Mouse (Mus musculus): Measurements from ENCODE around the gene Acpp.

DNA sequence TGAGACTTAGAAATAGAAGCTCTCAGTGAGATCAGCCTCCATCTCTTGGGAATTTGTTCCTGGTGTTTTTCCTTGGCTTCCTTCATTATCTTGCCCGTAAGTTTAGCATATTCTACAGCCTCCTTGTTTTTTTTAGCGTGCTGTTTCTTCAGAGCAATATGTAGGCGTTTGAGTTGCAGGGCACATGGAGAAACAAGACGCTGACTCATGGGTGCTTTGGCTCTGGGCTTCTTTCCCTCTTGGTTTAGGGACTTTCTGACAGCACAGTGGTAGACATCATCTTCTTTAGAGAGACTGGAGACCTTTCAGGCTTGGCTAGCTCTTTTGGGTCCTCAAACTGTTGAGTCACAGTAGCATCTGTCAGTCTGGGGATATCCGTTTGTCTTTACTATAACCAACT, 6.6 kb upstream of the Acpp start:
- no peak for TF ChIP-seq CTCF (IDR thresholded peaks at IDR 0.05; ENCODE audit: low read depth)
- TF ChIP-seq EP300 (IDR thresholded peaks at IDR 0.05; ENCODE audit: low read depth), result no peak

All from liver, embryonic 14.5 days (tissue).